Mouse (Mus musculus) neural tube, embryonic 13.5 days (tissue): ENCODE data around the gene Grpel1. TPM values are rescaled to one million over a fixed set of nuclear protein-coding genes. Genes with fewer than 3 reads are reported as not detected.
A peak's percentile ranks its signal among the peaks of the same experiment; 100 is the strongest.

Source experiments
- ATAC-seq: fragments of 200-750 bp; cut with Nextera tagmentation; 2 replicates; pipeline ENCODE4 v1.8.0; 2017; ENCODE audit warnings: low read depth, mild to moderate bottlenecking, moderate TSS enrichment, moderate library complexity
- H3K27ac ChIP-seq: fragments of 300-500 bp; sonication (generic); replicated peaks from 2 replicates; pipeline ENCODE4 v1.5.1; 2015; ENCODE audit warnings: moderate library complexity, mild to moderate bottlenecking, inconsistent platforms
- H3K27me3 ChIP-seq: fragments of 300-500 bp; sonication (generic); 2 replicates; pipeline ENCODE4 v1.6.1; 2015; ENCODE audit warnings: mild to moderate bottlenecking, inconsistent platforms
- H3K36me3 ChIP-seq: fragments of 300-500 bp; sonication (generic); 2 replicates; pipeline ENCODE4 v1.6.1; 2015; ENCODE audit warnings: mild to moderate bottlenecking, inconsistent platforms
- H3K4me1 ChIP-seq: fragments of 300-500 bp; sonication (generic); replicated peaks from 2 replicates; pipeline ENCODE4 v1.6.1; 2015; ENCODE audit warnings: inconsistent platforms
- H3K4me2 ChIP-seq: fragments of 300-500 bp; sonication (generic); 2 replicates; pipeline ENCODE4 v1.6.1; 2015; ENCODE audit warnings: inconsistent platforms, mild to moderate bottlenecking, moderate library complexity
- H3K4me3 ChIP-seq: fragments of 300-500 bp; sonication (generic); 2 replicates; pipeline ENCODE4 v1.5.1; 2015; ENCODE audit warnings: mild to moderate bottlenecking, inconsistent platforms
- H3K9ac ChIP-seq: fragments of 300-500 bp; sonication (generic); 2 replicates; pipeline ENCODE4 v1.6.1; 2015; ENCODE audit warnings: moderate library complexity, mild to moderate bottlenecking, inconsistent platforms
- H3K9me3 ChIP-seq: fragments of 300-500 bp; sonication (generic); 2 replicates; pipeline ENCODE4 v1.6.1; 2016; ENCODE audit warnings: inconsistent platforms
- WGBS: fragments of 180-500 bp; shearing (Covaris S2); methylation state at CpG from one replicate; pipeline ENCODE4 v1.1.7; 2015; 5-methylcytosine and 5-hydroxymethylcytosine counted together
- polyA plus RNA-seq: library from polyadenylated mRNA; unstranded; fragments of >200 nt; fragmentation: Nextera tagmentation; extraction: Ambion mirVana; gene quantifications from 2 replicates; pipeline ENCODE4 v1.2.1, GENCODE M21; 2015

Gene Grpel1
- polyA plus RNA-seq, 1 experiment from 2014 or later, result 45.2 TPM

DNA sequence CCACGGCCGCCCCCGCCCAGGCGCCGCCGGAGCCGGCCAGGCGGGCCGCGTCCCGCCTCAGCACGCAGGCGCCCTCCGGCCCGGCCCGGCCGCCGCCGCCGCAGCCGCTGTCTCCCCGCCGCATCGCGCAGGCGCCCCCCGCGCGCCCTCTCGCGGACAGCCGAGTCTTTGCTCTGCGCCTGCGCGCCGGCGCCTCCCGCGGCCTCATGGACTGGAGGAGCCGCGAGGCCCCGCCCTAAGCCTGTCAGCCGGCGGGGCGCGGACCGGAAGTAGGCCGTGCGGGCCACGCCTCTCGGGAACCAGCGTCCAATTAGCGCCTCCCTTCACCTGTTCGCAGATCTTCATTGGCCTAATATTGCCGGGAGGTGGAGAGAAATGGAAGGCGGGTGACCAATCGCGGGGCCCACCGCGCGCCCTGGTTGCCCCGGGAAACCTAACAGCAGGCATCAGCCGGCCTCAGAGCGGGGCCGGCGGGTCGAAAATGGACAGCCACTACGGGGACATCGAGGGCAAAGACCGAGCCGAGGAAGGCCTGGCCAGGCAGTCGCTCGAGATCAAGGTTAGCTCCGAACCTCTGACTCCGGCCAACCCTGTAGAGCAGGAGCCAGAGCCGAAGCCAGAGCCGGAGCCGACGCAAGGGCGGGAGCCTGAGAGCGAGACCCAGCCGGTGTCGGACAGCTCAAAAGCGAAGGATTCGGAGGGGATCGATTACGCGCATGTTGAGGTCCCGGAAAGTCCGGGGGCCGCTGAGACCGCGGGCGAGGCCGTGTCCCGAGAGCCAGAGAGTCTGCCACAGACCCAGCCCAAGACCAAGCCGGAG is 19.6 kb downstream of the Grpel1 start, which contains the start of the genes Tada2b and Ccdc96:
Gene Tada2b, minus strand, starts transcription at position 115 of the 820 bp plus-strand sequence.
Gene Ccdc96, plus strand, starts transcription at position 418 of the 820 bp plus-strand sequence.
- peaks cover 57% of the 10 kb centered on the region for H3K4me1 ChIP-seq
- no peaks in the 10 kb centered on the region for H3K36me3 ChIP-seq
- H3K9me3 ChIP-seq, result no peaks in the 10 kb centered on the region
- under 1% methylated on average over 93 of the region's 97 CpGs for WGBS
- peak; percentile 98 for ATAC-seq
- peaks cover 5% of the 10 kb centered on the region for H3K27me3 ChIP-seq
- peak within 1 kb of the TSS; percentile 96 for H3K9ac ChIP-seq
- H3K4me3 ChIP-seq, result peak within 1 kb of the TSS; percentile 92
- peak within 1 kb of the TSS; percentile 87 for H3K27ac ChIP-seq
- peak within 1 kb of the TSS; percentile 97 for H3K4me2 ChIP-seq

DNA sequence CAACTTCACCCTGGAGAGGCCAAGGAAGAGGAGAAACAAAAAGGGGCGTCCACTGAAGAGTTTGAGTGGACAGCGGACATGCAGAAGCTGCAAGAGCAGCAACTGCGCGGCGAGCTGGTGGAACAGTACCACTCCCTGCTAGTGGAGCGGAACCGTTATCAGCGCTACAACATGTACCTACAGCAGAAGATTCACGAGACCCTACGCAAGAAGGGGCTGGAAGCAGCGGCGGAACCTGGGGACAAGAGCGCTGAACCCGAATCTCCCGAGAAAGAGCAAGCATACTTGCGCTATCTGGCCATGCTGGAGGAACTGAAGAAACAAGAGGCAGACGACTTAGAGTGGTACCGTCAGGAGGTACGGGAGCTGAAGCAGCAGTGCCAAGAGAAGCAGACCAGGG is 20.5 kb downstream of the Grpel1 start:
- Histone ChIP-seq H3K9me3 (no peaks in the 10 kb centered on the region), H3K27me3 (peaks cover 5% of the 10 kb centered on the region), H3K27ac (no peak overlapping the region), H3K4me3 (peak overlapping the region; percentile 92), H3K4me2 (peak overlapping the region; percentile 97), H3K9ac (peak overlapping the region; percentile 74), H3K36me3 (no peaks in the 10 kb centered on the region), H3K4me1 (peaks cover 47% of the 10 kb centered on the region)
- 33% methylated on average over 19 of the region's 19 CpGs for WGBS
- no peak for ATAC-seq

DNA sequence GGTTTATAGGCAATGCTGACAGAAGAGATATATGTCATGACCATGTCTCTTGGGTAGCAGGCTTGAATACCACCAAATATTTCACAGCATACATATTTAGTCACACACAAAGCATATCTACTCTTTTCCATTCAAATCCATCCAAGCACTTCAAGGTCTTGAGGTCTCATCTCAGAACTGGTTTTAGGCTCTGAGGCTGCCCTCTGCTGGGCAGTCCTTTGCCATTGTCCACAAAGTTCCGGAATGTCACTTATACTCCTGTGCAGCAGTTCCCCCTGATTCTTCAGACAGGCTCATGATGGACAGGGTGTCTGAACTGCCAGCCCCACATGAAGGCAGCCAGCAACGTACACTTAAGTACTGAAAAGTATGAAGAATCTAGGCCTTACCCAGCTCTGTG is 24.4 kb downstream of the Grpel1 start:
- Histone ChIP-seq H3K27ac (no peak overlapping the region), H3K4me1 (peaks cover 16% of the 10 kb centered on the region), H3K4me2 (no peak overlapping the region), H3K9ac (no peak overlapping the region), H3K4me3 (no peak overlapping the region), H3K27me3 (peaks cover 5% of the 10 kb centered on the region), H3K36me3 (peaks cover 34% of the 10 kb centered on the region), H3K9me3 (no peaks in the 10 kb centered on the region)
- ATAC-seq, result no peak
- WGBS, result 49% methylated on average over 2 of the region's 2 CpGs

DNA sequence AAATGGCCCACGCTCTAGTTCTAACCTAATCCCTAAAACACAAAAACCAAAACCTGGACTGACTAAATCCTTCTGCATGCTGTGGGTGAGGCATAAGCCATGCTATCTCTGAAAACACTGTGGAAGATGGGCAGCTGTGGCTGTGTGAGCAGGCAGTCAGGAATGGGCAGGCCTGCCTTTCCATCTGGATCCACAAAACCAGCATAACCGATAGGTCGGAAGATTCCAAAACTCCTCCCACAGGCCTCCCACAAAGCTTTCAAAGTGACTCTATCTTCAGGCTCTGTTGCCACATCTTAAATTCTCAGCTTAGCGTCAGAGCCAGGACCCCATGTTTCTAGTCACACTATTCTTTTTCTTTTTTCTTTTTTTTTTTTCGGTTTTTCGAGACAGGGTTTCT is 29.1 kb downstream of the Grpel1 start:
- no peak overlapping the region for H3K4me2 ChIP-seq
- WGBS, result 91% methylated on average over 6 of the region's 6 CpGs
- no peaks in the 10 kb centered on the region for H3K4me1 ChIP-seq
- H3K9me3 ChIP-seq, result no peaks in the 10 kb centered on the region
- H3K9ac ChIP-seq, result no peak overlapping the region
- no peak overlapping the region for H3K4me3 ChIP-seq
- H3K27me3 ChIP-seq, result no peaks in the 10 kb centered on the region
- no peak for ATAC-seq
- H3K36me3 ChIP-seq, result peaks cover 69% of the 10 kb centered on the region
- no peak overlapping the region for H3K27ac ChIP-seq

DNA sequence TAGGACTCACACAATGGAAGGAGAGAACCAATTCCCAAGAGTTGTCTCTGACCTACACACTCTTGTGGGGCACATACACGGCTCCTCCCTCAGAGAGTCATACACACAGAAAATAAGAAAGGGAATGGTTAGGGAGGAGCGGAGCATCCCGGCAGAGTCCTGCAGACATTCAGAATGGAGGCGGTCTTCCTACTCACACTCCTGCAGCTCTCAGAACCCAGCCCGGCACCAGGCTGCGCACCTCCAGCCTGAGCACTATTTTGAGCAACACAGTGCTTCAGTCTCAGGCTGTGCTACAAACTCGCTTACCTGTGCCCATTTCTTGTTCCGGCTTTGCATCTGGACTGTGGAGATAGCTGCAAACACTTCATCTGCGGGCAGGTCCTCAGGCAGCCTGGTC is 29.9 kb downstream of the Grpel1 start:
- peaks cover 74% of the 10 kb centered on the region for H3K36me3 ChIP-seq
- no peak overlapping the region for H3K4me2 ChIP-seq
- no peaks in the 10 kb centered on the region for H3K4me1 ChIP-seq
- H3K4me3 ChIP-seq, result no peak overlapping the region
- no peak overlapping the region for H3K9ac ChIP-seq
- H3K9me3 ChIP-seq, result no peaks in the 10 kb centered on the region
- no peak overlapping the region for H3K27ac ChIP-seq
- no peaks in the 10 kb centered on the region for H3K27me3 ChIP-seq
- WGBS, result 93% methylated on average over 9 of the region's 9 CpGs
- ATAC-seq, result no peak

DNA sequence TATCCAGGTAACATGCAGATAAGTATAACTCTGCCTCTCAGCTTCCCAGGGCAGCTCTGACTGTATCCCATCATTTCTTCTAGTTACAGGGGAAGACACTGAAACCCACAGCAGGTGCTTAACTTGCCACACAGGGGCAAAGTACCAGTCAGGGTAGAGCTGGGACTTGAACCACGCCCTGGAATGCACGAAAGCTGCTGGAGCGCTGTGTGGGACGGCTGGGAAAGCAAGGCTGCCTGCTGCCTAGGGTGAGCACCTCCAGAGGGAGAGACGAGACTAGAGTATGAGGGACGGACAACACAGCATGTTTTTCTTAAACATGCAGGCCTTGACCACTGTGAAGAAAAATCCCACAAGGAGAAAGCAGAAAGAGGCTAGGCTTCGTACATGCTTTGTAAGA is 40.4 kb downstream of the Grpel1 start:
- H3K9me3 ChIP-seq, result no peaks in the 10 kb centered on the region
- no peak overlapping the region for H3K9ac ChIP-seq

DNA sequence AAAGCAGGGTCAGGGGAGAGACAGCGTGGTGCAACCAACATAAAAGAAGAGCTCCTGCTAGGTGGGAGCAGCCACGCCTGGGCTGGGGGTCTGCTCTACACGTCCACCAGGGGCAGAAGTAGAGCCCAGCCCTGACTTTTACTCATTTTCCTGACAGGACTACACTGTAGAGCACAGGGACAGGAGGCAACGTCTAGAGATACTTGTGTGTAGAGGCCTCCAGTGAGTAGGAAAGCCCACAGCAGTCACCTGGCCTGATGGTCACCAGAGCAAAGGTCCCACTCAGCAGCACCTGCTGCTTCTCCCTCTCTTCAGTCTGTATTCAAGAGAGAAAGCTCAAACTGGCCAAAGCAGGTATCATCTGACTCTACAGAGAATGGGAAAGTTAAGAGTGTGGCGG is 40.8 kb downstream of the Grpel1 start:
- Histone ChIP-seq H3K27me3 (no peaks in the 10 kb centered on the region), H3K4me3 (no peak overlapping the region), H3K4me2 (no peak overlapping the region), H3K4me1 (no peaks in the 10 kb centered on the region), H3K9ac (no peak overlapping the region), H3K36me3 (peaks cover 99% of the 10 kb centered on the region), H3K9me3 (no peaks in the 10 kb centered on the region), H3K27ac (no peak overlapping the region)
- ATAC-seq, result no peak
- 74% methylated on average over 5 of the region's 5 CpGs for WGBS

More for the DNA sequence above, 40.4 kb downstream of the Grpel1 start:
- ATAC-seq, result no peak
- peaks cover 99% of the 10 kb centered on the region for H3K36me3 ChIP-seq
- WGBS, result 89% methylated on average over 7 of the region's 7 CpGs
- no peak overlapping the region for H3K27ac ChIP-seq
- no peaks in the 10 kb centered on the region for H3K27me3 ChIP-seq
- H3K4me1 ChIP-seq, result no peaks in the 10 kb centered on the region
- H3K4me2 ChIP-seq, result no peak overlapping the region
- no peak overlapping the region for H3K4me3 ChIP-seq

DNA sequence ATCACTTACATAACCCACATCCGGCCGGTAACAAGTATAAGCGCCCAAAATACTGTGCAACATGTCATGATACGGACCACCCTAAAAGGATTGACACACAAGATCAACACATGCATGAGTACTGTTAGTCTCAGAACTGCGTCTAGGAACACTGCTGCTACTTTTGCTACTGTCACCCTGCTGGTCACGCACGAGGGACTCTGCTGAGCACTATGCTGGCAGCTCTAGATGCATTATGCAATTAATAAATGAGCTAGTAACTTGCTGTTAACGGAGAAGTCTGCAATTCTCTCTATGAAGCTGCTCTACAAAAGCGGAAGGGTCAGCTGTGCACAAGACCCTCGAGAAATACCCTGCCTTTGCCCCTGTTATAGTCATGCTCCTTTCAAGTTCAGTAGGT is 43.6 kb downstream of the Grpel1 start:
- no peaks in the 10 kb centered on the region for H3K27me3 ChIP-seq
- H3K4me1 ChIP-seq, result no peaks in the 10 kb centered on the region
- H3K9me3 ChIP-seq, result no peaks in the 10 kb centered on the region
- H3K9ac ChIP-seq, result no peak overlapping the region
- H3K36me3 ChIP-seq, result peaks cover 100% of the 10 kb centered on the region
- H3K27ac ChIP-seq, result no peak overlapping the region
- 92% methylated on average over 10 of the region's 10 CpGs for WGBS
- H3K4me3 ChIP-seq, result no peak overlapping the region
- H3K4me2 ChIP-seq, result no peak overlapping the region
- ATAC-seq, result no peak

DNA sequence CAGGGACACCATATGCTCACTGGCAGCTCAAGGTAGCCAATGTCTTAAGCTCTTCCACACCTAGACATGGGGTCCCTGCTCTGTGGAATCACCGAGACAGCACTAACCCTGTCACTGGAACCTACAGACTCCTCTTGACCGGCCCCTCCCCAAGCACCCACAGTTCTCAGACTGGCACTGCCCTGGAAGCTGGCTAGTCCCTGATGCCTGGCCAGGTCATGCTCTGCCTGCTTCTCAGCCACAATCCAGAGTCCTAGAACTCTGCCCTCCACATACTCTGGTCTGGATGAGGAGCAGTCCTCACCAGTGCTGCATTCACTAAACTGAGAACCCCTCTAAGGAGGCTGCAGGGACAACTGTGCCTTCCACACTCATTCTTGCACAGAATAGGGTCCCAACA is 46.2 kb downstream of the Grpel1 start:
- WGBS, result 95% methylated on average over 2 of the region's 2 CpGs
- H3K36me3 ChIP-seq, result peaks cover 93% of the 10 kb centered on the region

DNA sequence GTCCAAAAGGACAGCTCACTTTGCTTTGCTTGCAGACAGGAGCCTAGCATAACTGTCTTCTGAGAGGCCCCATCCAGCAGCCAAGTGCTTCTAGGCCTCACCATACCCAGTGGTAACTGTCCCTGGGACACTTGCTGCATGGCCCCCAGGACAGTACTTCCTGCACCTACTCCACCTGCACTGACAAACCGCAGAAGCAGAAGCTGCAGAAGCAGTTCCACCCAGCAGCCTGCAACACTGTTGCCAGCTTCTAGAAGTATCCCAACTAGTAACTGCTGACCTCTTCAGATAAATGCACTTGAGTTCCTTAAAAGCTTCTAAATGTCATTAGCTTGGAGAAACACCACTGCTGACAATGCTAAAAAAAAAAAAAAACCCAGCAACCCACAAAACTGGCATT is 50.3 kb downstream of the Grpel1 start:
- H3K27me3 ChIP-seq, result no peaks in the 10 kb centered on the region
- ATAC-seq, result no peak
- no peak overlapping the region for H3K27ac ChIP-seq
- H3K4me3 ChIP-seq, result no peak overlapping the region
- no peaks in the 10 kb centered on the region for H3K9me3 ChIP-seq
- peaks cover 90% of the 10 kb centered on the region for H3K36me3 ChIP-seq
- H3K4me2 ChIP-seq, result no peak overlapping the region
- H3K4me1 ChIP-seq, result no peaks in the 10 kb centered on the region
- H3K9ac ChIP-seq, result no peak overlapping the region
- WGBS, result 94% methylated on average over 1 of the region's 1 CpGs

More for the DNA sequence above, 46.2 kb downstream of the Grpel1 start:
- Histone ChIP-seq H3K4me3 (no peak overlapping the region), H3K9me3 (no peaks in the 10 kb centered on the region), H3K27ac (no peak overlapping the region), H3K4me1 (no peaks in the 10 kb centered on the region), H3K4me2 (no peak overlapping the region), H3K27me3 (no peaks in the 10 kb centered on the region), H3K9ac (no peak overlapping the region)
- ATAC-seq, result no peak

DNA sequence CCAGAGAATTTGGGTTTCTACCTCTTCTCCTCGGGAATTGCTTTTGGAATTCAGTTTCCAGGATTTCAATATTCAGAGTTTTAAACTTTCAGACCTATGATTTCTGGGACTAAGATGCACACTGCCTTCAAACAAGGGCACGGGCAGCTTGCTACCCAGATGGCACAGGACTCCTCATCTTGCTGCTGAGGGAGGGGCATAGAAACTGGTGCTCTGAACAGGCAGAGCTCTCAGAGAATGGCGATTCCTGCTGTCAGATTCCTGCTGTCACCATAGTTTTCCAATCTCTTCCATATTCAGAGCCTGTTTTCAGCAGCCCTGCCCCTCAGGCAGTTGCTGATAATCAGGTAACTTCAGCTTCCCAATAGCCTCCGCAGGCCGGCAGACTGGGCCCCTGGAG is 50.8 kb downstream of the Grpel1 start:
- Histone ChIP-seq H3K36me3 (peaks cover 90% of the 10 kb centered on the region), H3K9ac (no peak overlapping the region), H3K27me3 (no peaks in the 10 kb centered on the region), H3K4me3 (no peak overlapping the region), H3K27ac (no peak overlapping the region), H3K4me2 (no peak overlapping the region), H3K4me1 (no peaks in the 10 kb centered on the region), H3K9me3 (no peaks in the 10 kb centered on the region)
- 89% methylated on average over 5 of the region's 5 CpGs for WGBS
- no peak for ATAC-seq

DNA sequence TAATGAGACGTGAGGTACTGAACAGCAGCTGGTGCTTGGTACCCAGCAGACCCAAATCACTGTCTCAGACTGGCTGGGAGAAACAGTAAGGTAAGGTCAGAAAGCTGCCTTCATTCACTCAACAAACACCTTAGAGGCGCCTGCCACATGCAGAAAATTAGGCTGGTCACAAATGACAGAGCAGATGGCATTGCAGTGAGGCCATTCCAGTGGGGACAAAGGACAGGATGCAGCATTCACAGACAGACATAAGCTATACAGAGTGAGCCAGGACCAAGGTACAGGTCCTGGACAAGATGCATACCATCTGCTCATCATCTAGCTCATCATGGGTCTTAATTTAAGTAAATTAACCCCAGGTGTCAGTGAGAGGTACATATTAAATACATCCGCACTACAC is 52.8 kb downstream of the Grpel1 start:
- ATAC-seq, result no peak
- 82% methylated on average over 3 of the region's 3 CpGs for WGBS
- H3K27ac ChIP-seq, result no peak overlapping the region
- H3K36me3 ChIP-seq, result peaks cover 88% of the 10 kb centered on the region
- H3K9me3 ChIP-seq, result no peaks in the 10 kb centered on the region
- no peak overlapping the region for H3K9ac ChIP-seq
- no peaks in the 10 kb centered on the region for H3K27me3 ChIP-seq
- no peaks in the 10 kb centered on the region for H3K4me1 ChIP-seq
- no peak overlapping the region for H3K4me2 ChIP-seq
- H3K4me3 ChIP-seq, result no peak overlapping the region

DNA sequence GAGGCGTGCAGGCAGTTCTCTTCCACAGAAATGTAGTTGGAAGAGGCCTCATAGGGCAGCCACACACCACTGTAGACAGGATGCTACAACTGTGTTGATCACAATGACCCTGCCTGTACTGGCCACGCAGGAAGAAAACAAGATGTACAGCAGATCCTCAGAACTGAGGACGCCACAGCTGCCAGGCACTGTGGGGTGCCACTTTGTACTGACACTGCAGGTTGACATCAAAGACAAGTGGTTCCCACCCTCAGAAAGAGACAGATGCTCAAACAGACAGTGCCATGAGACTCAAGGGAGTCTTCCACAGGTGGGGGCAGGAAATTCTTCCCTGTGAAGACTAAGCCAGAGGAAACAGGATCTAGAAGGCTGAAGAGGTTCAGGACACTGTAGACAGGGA is 55.0 kb downstream of the Grpel1 start:
- Histone ChIP-seq H3K9me3 (no peaks in the 10 kb centered on the region), H3K4me2 (no peak overlapping the region), H3K27me3 (no peaks in the 10 kb centered on the region), H3K27ac (no peak overlapping the region), H3K4me3 (no peak overlapping the region), H3K4me1 (no peaks in the 10 kb centered on the region), H3K36me3 (peaks cover 91% of the 10 kb centered on the region), H3K9ac (no peak overlapping the region)
- 72% methylated on average over 3 of the region's 3 CpGs for WGBS
- ATAC-seq, result no peak
